Mouse (Mus musculus) cerebellum, adult (tissue): ENCODE measurements around the gene Rad50.

Experiments used
- ATAC-seq: cut with Nextera tagmentation; 2 replicates; pipeline ENCODE4 v1.9.2; 2017; ENCODE audit warnings: mild to moderate bottlenecking, moderate library complexity, mixed read lengths; ENCODE audit not compliant: insufficient number of reproducible peaks, low FRiP score, low TSS enrichment

Rad50 gene

DNA sequence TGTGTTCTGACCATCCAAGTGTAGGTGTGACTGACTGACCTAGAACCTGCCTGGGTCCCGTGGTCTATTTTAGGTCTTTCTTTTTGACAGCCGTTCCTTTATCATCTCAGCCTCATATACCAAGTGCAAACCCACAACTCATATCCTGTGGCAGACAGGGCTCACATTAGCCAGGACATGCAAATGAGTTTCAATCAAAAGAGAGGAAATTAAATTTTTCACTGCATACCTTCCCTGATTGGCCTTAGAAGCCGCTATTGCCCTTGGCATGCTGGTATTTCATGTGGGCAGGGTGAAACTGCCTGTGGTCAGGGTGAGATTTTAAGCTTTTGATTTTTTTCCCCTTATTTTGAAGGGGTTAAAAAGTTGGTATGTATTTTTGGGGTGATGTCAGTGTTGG, 97.4 kb downstream of the Rad50 start:
- ATAC-seq, result no peak

DNA sequence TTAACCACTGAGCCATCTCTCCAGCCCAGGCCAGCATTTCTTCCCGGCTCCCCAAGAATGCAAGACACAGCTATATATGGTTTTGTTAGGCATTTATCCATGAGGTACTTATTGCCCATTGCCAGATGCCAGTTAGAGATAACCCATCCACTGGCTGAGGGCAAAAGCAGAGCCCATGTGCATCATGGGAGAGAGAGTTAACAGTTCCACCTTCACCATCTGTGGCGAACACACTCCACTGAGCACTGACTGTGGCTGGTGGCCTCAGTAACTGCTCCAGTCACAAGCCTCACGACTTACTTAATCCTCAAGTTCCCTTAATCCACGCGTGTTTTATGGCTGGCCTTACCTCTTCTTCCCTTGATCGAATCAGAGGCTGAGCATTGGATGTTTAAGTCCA, 97.9 kb downstream of the Rad50 start:
- no peak for ATAC-seq

DNA sequence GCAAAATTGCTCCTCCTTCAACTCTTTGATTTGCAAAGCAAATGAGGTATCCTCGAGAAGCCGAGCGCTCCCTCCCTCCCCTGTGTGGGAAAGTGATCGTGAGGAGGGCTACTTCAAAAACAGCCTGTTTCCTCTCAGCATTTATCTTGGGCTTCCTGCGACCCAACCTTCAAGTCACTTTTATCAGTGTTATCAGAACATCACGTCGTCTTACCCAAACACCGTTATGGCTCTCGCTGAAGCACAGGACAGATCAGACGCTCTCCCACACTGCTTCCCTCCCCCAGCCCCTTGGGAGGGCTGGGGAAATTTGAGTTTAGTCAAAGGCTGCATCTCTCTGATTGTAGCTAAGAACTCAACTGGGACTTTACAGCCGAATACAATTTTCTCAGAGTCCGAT, 101.5 kb downstream of the Rad50 start:
- no peak for ATAC-seq

DNA sequence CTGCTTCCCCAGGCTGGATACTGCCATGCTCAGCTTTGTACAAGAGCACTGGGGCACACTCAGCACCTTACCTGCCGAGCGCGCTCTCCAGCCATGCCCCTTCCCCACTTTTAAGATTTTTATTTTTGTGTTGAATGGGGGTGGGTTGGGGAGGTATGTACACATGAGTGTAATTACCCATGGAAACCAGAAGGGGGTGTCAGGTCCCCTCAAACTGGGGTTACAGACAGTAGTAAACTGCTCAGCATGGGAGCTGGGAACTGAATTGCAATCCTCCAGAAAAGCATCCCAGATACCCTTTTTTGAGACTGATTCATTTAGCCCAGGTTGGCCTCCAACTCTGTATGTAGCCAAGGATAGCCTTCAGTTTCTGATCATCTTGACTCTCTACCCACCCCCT, 102.1 kb downstream of the Rad50 start:
- no peak for ATAC-seq
